Mouse (Mus musculus) lung, adult 2 months (tissue): ENCODE data around the gene Nup210l. TPM values are rescaled to one million over a fixed set of nuclear protein-coding genes. Genes with fewer than 3 reads are reported as not detected.

ENCODE experiments used
- DNase-seq: peaks from one replicate; pipeline ENCODE4 v3.0.0; 2022
- H3K4me1 ChIP-seq: fragments of 200-500 bp; 2 replicates; pipeline ENCODE4 v1.6.1; 2011; ENCODE audit warnings: low read length; ENCODE audit not compliant: control insufficient read depth, insufficient read depth
- H3K4me3 ChIP-seq: fragments of 200-500 bp; replicated peaks from 2 replicates; pipeline ENCODE3; 2011; ENCODE audit warnings: low read depth, mild to moderate bottlenecking, control low read depth, low read length; ENCODE audit errors: extremely low read depth
- CTCF ChIP-seq: fragments of 200-500 bp; IDR thresholded peaks from 2 replicates; pipeline ENCODE4 v1.5.1; 2011; ENCODE audit warnings: mild to moderate bottlenecking, low read length, control low read depth; ENCODE audit not compliant: insufficient read depth
- POLR2A ChIP-seq: fragments of 200-500 bp; IDR thresholded peaks from 2 replicates; pipeline ENCODE4 v1.6.1; 2011; ENCODE audit warnings: low read depth, mild to moderate bottlenecking, control low read depth, low read length, borderline replicate concordance; ENCODE audit errors: extremely low read depth
- WGBS: fragments of 180-500 bp; shearing (Covaris S2); methylation state at CpG from one replicate; pipeline ENCODE4 v1.1.7; 2018; 5-methylcytosine and 5-hydroxymethylcytosine counted together
- polyA plus RNA-seq: library from polyadenylated mRNA; depleted of rRNA; stranded (reverse); fragments of >200 nt; gene quantifications from 2 replicates; pipeline ENCODE4 v1.2.3, GENCODE M21; 2012

Gene Nup210l
- polyA plus RNA-seq, 1 experiment, result 0.58 TPM

DNA sequence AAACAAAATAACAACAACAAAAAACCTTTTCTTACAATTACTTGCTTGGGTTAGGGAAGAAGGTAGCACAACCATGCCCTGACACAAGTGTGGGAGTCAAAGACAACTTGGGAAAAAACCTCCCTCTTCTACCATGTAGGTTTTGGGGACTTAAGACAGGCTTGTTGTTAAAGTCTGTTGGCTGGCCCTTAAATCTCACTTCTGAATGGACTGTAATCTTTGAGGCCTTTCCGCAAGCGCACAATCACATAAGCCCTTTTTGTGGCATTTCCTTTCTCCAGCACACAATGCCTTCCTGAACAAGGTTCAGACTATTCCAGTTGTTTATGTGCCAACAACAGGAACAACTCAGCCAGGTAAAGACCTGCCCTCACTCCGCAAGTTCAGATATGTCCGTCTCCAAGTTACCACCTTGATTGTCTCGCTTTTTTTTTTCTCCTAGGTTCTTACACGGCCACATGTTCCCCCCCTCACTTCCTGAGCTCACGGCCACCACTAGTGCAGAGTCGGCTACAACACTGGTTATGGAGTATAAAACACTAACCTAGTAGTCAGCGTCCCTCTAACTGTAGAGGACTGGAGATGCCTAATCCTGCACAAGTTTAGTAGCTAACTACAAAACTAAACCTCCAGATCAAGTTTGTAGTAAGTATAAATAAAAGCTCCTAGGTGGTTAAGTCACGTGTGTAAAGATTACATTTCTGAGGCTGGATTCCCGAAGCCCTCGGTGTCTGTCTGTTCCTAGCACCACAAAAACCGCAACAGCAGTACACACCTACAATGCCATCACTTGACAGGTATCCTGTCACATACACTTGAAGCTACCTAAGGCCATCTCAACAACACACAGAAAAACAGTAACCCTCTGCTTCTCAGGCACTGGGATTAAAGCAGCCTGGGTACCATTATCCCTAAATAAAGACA is 107.8 kb downstream of the Nup210l start:
- DNase-seq, result no peak
- WGBS, result 40% methylated on average over 13 of the region's 13 CpGs
- no peak overlapping the region for H3K4me3 ChIP-seq
- H3K4me1 ChIP-seq, result peaks cover 12% of the 10 kb centered on the region
- TF ChIP-seq POLR2A, result no peak

DNA sequence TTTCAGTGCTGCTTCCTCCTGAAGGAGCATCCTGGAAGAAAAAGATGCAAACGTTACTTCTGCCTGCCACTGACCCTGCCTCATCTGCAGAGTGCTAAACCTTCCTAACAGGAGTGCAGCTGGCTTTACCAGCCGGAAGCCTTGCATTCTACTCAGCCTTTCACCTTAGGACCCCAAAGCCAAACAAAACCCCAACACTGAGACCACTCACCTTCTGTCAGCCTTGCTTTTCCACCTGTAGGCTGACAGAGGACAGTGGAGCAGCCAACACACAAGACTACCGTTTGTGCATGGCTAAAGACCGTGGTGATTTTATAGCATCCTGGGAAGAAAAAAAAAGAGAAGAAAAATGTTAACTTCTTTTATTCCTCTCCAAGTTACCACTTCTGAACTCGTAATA is 108.8 kb downstream of the Nup210l start:
- TF ChIP-seq POLR2A (no peak), CTCF (no peak)
- 4% methylated on average over 5 of the region's 5 CpGs for WGBS
- DNase-seq, result no peak
- Histone ChIP-seq H3K4me3 (peak overlapping the region; percentile 100), H3K4me1 (peaks cover 12% of the 10 kb centered on the region)

DNA sequence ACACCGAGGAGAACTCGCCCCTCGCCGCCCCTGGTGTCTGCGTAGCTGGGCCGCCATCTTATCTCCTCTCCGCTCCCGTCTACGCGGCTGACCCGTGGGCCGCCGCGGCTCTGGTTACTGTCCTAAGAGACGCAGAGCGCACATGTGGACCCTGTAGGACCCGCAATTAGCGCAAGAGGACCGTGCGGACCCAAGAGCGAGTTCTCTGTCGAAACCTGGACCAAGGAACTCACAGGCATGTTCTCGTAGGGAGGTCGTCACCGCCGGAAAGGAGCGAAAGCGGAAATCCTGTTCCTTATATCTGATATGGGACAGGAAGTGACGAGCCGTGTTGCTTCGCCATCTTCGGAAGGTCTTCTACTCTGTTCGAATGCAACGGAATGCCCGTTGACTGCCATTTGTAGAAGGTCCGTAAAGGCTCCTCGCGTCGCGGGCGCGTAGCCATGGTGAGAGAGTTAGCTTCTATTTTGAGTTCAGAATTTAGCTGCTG is 109.5 kb downstream of the Nup210l start, which contains the start of the genes Rps27 and Rab13:
Rps27 (minus strand) TSS at position 275 of the 490 bp plus-strand sequence.
Rab13 (plus strand) TSS at position 319 of the 490 bp plus-strand sequence.
- Histone ChIP-seq H3K4me3 (peak within 1 kb of the TSS; percentile 100), H3K4me1 (peaks cover 11% of the 10 kb centered on the region)
- WGBS, result under 1% methylated on average over 42 of the region's 42 CpGs
- no peak for TF ChIP-seq CTCF
- peak; percentile 100 for TF ChIP-seq POLR2A
- DNase-seq, result peak; percentile 92

DNA sequence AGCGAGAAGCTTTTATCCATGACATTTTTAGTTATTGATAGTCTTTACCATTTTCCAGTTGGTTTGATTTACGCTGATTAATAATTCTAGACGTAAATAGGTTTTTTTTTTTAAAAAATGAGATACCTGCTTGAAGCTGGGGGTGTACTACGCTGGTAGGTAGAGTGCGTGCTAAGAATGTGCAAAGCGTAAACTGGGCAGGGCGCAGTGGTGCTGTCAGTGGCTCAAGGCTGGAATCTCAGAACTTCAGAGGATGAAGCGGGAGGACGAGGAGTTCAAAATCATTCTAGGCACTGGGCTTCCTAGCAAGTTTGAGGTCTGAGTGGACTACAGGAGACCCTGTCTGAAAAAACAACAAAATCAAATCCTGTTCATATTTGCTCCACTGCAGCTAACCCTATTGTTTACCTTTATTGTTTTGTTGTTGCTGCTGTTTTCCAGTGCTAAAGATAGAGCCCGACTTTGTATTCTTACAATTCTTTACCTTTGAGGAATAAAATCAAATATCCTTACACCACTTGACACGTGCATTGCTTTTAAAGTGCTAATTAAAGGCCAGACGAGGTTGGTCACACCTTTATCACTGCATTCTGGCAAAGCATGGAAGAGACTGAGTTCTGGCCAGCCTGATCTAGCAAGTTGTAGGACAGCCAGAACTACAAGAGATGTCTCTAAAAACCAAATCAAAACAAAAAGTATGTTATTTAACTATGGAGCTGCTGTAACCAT is 110.2 kb downstream of the Nup210l start:
- peaks cover 10% of the 10 kb centered on the region for H3K4me1 ChIP-seq
- WGBS, result 15% methylated on average over 12 of the region's 12 CpGs
- TF ChIP-seq CTCF (no peak), POLR2A (no peak)
- no peak for DNase-seq
- H3K4me3 ChIP-seq, result peak overlapping the region; percentile 100

DNA sequence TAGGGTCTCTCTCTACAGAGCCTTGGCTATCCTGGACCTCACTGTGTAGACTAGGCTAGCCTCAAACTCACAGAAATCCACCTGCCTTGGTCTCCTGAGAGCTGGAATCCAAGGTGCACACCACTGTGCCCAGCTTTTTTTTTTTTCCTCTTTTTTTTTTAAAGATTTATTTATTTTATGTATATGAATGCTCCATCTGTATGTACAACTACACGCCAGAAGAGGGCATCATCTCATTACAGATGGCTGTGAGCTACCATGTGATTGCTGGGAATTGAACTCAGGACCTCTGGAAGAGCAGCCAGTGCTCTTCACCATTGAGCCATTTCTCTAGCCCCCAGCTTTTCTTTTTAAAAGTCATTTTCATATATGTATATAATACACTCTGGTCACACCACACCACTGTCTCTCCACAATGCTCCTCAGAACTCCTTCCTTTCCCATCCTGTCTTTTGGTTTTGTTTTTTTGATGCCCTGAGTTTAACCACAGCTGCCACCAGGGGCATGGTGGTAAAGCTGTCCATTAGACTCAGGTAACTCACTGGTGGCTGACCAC is 112.0 kb downstream of the Nup210l start:
- no peak for TF ChIP-seq POLR2A
- no peak for TF ChIP-seq CTCF
- WGBS, result 41% methylated on average over 1 of the region's 1 CpGs
- Histone ChIP-seq H3K4me1 (peaks cover 14% of the 10 kb centered on the region), H3K4me3 (no peak overlapping the region)
- DNase-seq, result no peak

DNA sequence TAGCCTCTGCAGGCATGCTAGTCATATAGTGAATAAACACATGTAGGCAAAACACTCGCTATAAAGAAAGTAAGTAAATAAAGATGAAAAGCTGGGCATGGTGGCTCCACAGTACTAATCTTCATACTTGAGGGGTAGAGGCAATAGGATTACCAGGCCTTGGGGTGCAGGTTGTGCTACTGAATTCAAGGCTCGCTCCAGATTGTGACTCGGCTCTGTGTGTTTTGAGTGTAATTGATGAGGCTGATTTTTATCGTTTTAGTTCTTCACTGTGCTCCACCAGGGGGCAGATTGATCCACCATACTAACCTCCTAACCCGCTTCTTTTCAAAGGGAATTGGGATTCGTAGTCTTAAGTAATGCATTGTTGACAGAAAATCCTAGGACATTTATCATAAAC is 116.2 kb downstream of the Nup210l start:
- peaks cover 9% of the 10 kb centered on the region for H3K4me1 ChIP-seq
- 7% methylated on average over 6 of the region's 6 CpGs for WGBS
- TF ChIP-seq CTCF (no peak), POLR2A (no peak)
- peak; percentile 41 for DNase-seq
- H3K4me3 ChIP-seq, result peak overlapping the region; percentile 82

DNA sequence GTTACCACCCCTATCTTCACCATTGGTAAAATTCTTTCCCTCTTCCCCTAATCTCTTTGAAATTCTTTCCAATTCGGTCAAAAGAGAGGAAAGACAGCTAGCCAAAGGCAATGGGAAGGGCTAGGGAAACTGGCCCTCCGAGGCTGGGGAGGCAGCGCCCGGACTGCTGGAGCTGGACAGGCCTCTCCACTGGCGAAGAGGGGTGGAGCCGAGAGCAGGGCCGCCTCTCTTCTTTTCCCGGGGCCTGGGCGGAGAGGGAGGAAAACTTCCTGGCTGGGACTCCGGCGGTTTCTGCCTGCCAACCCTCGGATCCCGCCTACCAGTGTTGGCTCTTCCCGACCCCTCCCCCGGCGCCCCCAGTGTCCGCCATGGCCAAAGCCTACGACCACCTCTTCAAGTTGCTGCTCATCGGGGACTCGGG is 116.6 kb downstream of the Nup210l start:
- DNase-seq, result peak; percentile 83
- Histone ChIP-seq H3K4me1 (peaks cover 9% of the 10 kb centered on the region), H3K4me3 (peak overlapping the region; percentile 82)
- under 1% methylated on average over 19 of the region's 20 CpGs for WGBS
- peak; percentile 62; the same call in 1 of the 2 replicates for TF ChIP-seq POLR2A
- no peak for TF ChIP-seq CTCF

DNA sequence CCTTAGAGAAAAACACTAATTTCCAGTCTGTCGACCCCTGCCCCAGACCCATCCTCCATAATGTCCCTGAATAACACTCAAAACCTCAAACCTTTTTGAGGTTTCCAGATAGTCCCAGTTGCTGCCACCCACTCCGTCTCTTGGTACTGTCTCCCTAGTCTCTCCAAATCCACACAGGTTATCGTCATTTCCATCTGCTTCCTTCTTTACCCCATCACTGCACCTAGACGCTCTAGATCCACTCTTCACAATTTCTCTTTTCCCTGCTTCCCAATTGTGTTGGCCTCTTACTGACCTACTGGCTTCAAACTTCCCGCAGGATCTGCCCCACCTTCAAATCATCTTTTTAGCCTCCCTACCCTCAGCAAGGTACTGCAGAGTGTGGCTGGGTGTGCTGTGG is 117.2 kb downstream of the Nup210l start:
- Histone ChIP-seq H3K4me1 (peaks cover 9% of the 10 kb centered on the region), H3K4me3 (no peak overlapping the region)
- no peak for DNase-seq
- 17% methylated on average over 5 of the region's 5 CpGs for WGBS
- TF ChIP-seq POLR2A (no peak), CTCF (no peak)

DNA sequence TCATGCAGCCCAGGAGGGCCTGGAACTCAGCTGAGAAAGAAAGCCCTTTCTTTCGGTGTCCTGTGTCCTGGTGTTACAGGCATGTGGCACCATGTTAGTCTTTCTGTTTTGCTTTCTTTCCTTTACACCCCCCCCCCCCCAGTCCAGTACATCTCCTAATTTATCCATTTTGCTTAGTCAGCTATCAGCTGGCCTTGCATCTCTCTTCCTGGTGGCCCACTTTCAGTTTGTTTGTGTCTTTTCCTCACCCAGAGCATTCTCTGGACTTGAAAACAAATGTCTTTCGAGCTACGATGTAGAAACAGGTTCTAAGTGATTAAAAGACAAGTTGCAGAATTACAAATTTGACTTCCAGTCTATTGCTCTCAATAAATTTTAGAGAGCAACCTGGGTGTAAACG is 118.5 kb downstream of the Nup210l start:
- no peak for TF ChIP-seq CTCF
- TF ChIP-seq POLR2A, result no peak
- DNase-seq, result no peak
- 73% methylated on average over 4 of the region's 4 CpGs for WGBS

More for the DNA sequence above, 118.5 kb downstream of the Nup210l start:
- H3K4me3 ChIP-seq, result no peak overlapping the region
- H3K4me1 ChIP-seq, result peaks cover 9% of the 10 kb centered on the region
